Comparison of ENCODE assay signal across 9 mouse cellular contexts in the genomic region with DNA sequence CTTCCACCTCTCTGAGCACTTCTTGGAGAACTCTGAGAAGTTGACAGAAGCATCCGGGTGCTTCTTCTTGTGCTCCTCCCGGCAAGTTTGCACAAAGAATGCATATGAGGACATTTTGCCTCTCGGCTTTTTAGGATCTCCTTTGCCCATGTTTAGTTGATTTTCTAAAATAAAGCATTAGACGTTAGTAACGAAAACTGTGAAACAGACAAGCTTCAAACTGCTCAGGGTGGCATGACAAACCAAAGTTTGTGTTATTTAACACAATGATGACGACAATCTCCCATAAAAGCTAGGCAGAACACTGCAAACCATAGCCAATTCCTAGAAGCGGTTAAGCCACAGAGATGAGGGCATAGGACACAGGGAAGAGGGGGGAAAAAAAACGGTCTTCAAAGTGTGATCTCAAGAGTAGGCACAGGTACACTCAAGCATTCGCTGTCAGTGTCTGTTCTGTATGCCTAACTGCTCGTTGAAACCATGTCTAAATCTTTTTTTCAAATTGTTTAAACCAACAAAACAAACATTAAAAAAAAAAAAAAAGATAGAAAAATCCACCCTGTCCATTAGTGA. TPM values are rescaled to one million over a fixed set of nuclear protein-coding genes. Genes with fewer than 3 reads are reported as not detected.
DNase-seq lines count a peak whose midpoint lies in the region; ATAC-seq and TF ChIP-seq lines count a peak whose summit lies in the region.
"Had no signal": no experiment of that assay in that cellular context is flagged by ENCODE, and none has a peak within 500 bp of the region (broad histone marks: within the 10 kb centered on the region; RNA-seq: fewer than 3 reads in every experiment).

No protein-coding gene starts in this region.

- no peak for TF ChIP-seq CTCF in olfactory bulb, adult 2 months (IDR thresholded peaks at IDR 0.05; ENCODE audit: insufficient read depth, low read depth, low read length)

- peak overlapping the region; percentile 84 for H3K4me3 ChIP-seq in lung, embryonic 16.5 days (ENCODE audit: low read length)
- H3K4me3 ChIP-seq in embryonic facial prominence, embryonic 15.5 days (replicated peaks): peak overlapping the region; percentile 76
- H3K4me3 ChIP-seq in intestine, embryonic 16.5 days (ENCODE audit: low read length): peak overlapping the region; percentile 89
- H3K4me3 ChIP-seq in olfactory bulb, adult 2 months (ENCODE audit: insufficient read depth, low read depth, low read length): peak overlapping the region; percentile 93; the same call in 1 of the 2 replicates

- H3K9ac ChIP-seq in lung, embryonic 16.5 days (ENCODE audit: low read length): peak overlapping the region; percentile 99
- H3K9ac ChIP-seq in embryonic facial prominence, embryonic 15.5 days: peak overlapping the region; percentile 99
- H3K9ac ChIP-seq in intestine, embryonic 16.5 days (ENCODE audit: low read depth, low read length): peak overlapping the region; percentile 99

- no peak for ATAC-seq in lung, embryonic 16.5 days (ENCODE audit: low read depth)
- no peak for ATAC-seq in embryonic facial prominence, embryonic 15.5 days (ENCODE audit: insufficient number of reproducible peaks, low FRiP score, low TSS enrichment, low read depth)
- no peak for ATAC-seq in intestine, embryonic 16.5 days

- peak overlapping the region; percentile 99 for H3K27ac ChIP-seq in lung, embryonic 16.5 days (ENCODE audit: low read length)
- peak overlapping the region; percentile 99 for H3K27ac ChIP-seq in embryonic facial prominence, embryonic 15.5 days (replicated peaks)
- peak overlapping the region; percentile 100 for H3K27ac ChIP-seq in intestine, embryonic 16.5 days (ENCODE audit: low read length)
- no peak overlapping the region for H3K27ac ChIP-seq in olfactory bulb, adult 2 months (ENCODE audit: insufficient read depth, low read depth, low read length)

- peaks cover 11% of the 10 kb centered on the region; the same call in 1 of the 2 replicates for H3K4me1 ChIP-seq in lung, embryonic 16.5 days (replicated peaks; ENCODE audit: control insufficient read depth, insufficient read depth, low read length)
- H3K4me1 ChIP-seq in embryonic facial prominence, embryonic 15.5 days: peaks cover 9% of the 10 kb centered on the region; the same call in 1 of the 2 replicates
- peaks cover 10% of the 10 kb centered on the region; the same call in 1 of the 2 replicates for H3K4me1 ChIP-seq in intestine, embryonic 16.5 days (ENCODE audit: control insufficient read depth, insufficient read depth, low read length)
- no peaks in the 10 kb centered on the region; the same call in 1 of the 2 replicates for H3K4me1 ChIP-seq in olfactory bulb, adult 2 months (ENCODE audit: control insufficient read depth, insufficient read depth, low read length)

- TF ChIP-seq POLR2A in olfactory bulb, adult 2 months (IDR thresholded peaks at IDR 0.05; ENCODE audit: insufficient read depth, low read depth, low read length): no peak

- H3K36me3 ChIP-seq in lung, embryonic 16.5 days (ENCODE audit: control insufficient read depth, insufficient read depth, low read length): peaks cover 19% of the 10 kb centered on the region
- H3K36me3 ChIP-seq in embryonic facial prominence, embryonic 15.5 days: peaks cover 11% of the 10 kb centered on the region
- H3K36me3 ChIP-seq in intestine, embryonic 16.5 days (ENCODE audit: control insufficient read depth, insufficient read depth, low read length): peaks cover 7% of the 10 kb centered on the region

- no peaks in the 10 kb centered on the region for H3K27me3 ChIP-seq in lung, embryonic 16.5 days (ENCODE audit: control insufficient read depth, insufficient read depth, low read depth, low read length)
- H3K27me3 ChIP-seq in embryonic facial prominence, embryonic 15.5 days: no peaks in the 10 kb centered on the region
- H3K27me3 ChIP-seq in intestine, embryonic 16.5 days (replicated peaks; ENCODE audit: control insufficient read depth, insufficient read depth, low read length): no peaks in the 10 kb centered on the region

- H3K4me2 ChIP-seq in lung, embryonic 16.5 days (ENCODE audit: low read depth, low read length): peak overlapping the region; percentile 78
- H3K4me2 ChIP-seq in embryonic facial prominence, embryonic 15.5 days (replicated peaks): peak overlapping the region; percentile 72
- H3K4me2 ChIP-seq in intestine, embryonic 16.5 days (ENCODE audit: low read depth, low read length): peak overlapping the region; percentile 69

- WGBS in lung, embryonic 16.5 days: 4% methylated on average over 10 of the region's 10 CpGs
- 6% methylated on average over 10 of the region's 10 CpGs for WGBS in embryonic facial prominence, embryonic 15.5 days
- WGBS in intestine, embryonic 16.5 days: 8% methylated on average over 10 of the region's 10 CpGs
- 16% methylated on average over 10 of the region's 10 CpGs for WGBS in olfactory bulb, adult 2 months

- H3K9me3 ChIP-seq in lung, embryonic 16.5 days (ENCODE audit: control insufficient read depth, low read length): no peaks in the 10 kb centered on the region
- no peaks in the 10 kb centered on the region for H3K9me3 ChIP-seq in embryonic facial prominence, embryonic 15.5 days (replicated peaks)
- H3K9me3 ChIP-seq in intestine, embryonic 16.5 days (ENCODE audit: control insufficient read depth, low read length): no peaks in the 10 kb centered on the region

- no peak for DNase-seq in lung, adult 18-20 months
- no peak for DNase-seq in cerebellum, adult 9-10 months
- DNase-seq in left cerebral cortex, adult 8-10 months (ENCODE audit: low spot score in 2 of 2): no peak
- no peak for DNase-seq in frontal cortex, postnatal 14 days (ENCODE audit: low spot score in 2 of 2)

RNA-seq across cellular contexts. Expression of a gene that starts 55.7 kb away (rescaled TPM):
- 0.94 and 1.3 TPM in 2 replicates for polyA plus RNA-seq in lung, embryonic 16.5 days (2015; fragmentation: Nextera tagmentation; extraction: Ambion mirVana)
- 1.6 and 2.3 TPM in 2 replicates for polyA plus RNA-seq in embryonic facial prominence, embryonic 15.5 days (2015; fragmentation: Nextera tagmentation; extraction: Ambion mirVana)
- 0.80 and 1.0 TPM in 2 replicates for polyA plus RNA-seq in intestine, embryonic 16.5 days (2015; fragmentation: Nextera tagmentation; extraction: Ambion mirVana)
- not detected in 2 replicates for polyA plus RNA-seq in olfactory bulb, adult 2 months (2012; ENCODE audit: insufficient read depth, insufficient read length, low replicate concordance, missing spikeins)
- total RNA-seq in left cerebral cortex, adult 8-10 months (2022): 10 to 100 TPM; 30.1 to 40.2 (median 34.9) TPM
- polyA plus RNA-seq: brain, embryonic 14.5 days had no signal
